Mouse (Mus musculus): ENCODE results near the gene Tmem217. TPM values are rescaled to one million over a fixed set of nuclear protein-coding genes. Genes with fewer than 3 reads are reported as not detected.

The Tmem217 gene
- total RNA-seq, 1 experiment from 2014 or later = not detected

DNA sequence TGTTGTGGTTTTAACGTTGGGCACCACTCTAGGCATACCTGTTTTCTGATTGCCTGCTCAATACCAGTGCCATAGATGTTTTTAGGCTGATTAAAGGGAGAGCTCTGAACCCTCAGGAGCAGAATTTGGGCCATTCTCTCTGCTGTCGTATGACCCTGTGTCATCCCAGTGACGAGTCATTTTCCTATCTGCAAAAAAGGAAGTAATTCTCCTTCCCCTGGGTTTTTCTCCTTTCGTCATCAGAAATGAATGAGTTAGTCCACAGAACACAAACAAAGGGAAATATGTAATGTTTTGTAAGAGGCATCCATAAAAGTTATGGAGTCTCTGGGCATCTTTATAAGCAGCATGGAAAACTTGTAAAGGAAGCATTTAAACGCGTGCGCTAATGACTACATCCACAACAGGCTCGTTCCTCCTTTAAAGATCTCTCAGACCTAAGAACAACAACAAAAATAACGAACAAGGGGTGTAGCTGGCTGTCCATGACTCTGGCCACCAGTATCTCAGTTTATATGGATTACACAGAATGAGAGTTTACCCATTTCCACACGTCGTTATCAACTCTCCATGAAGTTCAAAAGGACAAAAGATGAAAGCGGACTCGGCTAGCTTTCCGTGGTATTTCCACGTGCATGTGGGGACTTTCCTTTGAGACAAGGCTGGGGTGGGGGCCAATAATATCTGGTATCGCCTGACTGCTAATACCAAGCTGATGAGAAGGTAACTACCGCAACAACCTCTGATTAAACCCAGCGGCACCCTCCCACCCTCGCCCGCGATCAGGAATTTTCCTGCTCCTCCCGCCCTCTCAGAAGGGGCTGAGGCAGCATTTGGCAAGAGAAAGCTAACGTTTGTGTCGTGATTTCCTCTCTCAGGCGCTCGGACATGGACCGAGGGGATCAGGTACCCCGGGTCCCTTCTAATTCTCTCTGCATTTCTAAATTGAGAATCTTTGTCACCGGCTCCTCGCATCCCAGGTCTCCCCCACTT is 62.9 kb downstream of the Tmem217 start:
- peak; percentile 68 for DNase-seq

GRCm38 (mm10) chr17:29488257-29488977 is 63.8 kb downstream of the Tmem217 start:
- DNase-seq = no peak

- DNase-seq = no peak
Observed at GRCm38 (mm10) chr17:29485336-29486233, 66.6 kb downstream of the Tmem217 start.

GRCm38 (mm10) chr17:29484431-29484830 is 67.8 kb downstream of the Tmem217 start:
- DNase-seq = no peak

GRCm38 (mm10) chr17:29483282-29483681 is 68.9 kb downstream of the Tmem217 start:
- DNase-seq = no peak

- DNase-seq = no peak
Observed at GRCm38 (mm10) chr17:29482632-29483031, 69.6 kb downstream of the Tmem217 start.

GRCm38 (mm10) chr17:29480256-29480655 is 71.9 kb downstream of the Tmem217 start:
- DNase-seq = no peak

DNA sequence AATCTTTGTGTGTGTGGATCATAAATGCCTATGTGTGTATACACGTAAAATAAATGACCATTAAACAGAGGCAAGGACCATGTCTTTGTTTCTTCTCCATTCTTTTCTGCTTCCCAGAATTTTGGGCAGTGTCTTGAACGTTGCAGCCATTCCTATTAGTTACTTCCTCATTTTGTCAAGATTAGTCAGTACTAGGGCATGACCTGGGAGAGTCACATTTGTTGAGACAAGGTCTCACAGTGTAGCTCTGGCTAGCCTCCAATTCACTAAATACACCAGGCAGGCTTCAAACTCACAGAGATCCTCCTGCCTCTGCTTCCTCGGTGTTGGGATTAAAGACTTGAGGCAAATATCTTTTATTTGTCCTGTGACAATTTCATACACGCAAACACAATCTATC is 73.9 kb downstream of the Tmem217 start:
- no peak for DNase-seq

- DNase-seq = no peak
Observed at GRCm38 (mm10) chr17:29477357-29477756, 74.8 kb downstream of the Tmem217 start.

- DNase-seq = no peak
Observed at GRCm38 (mm10) chr17:29476461-29476860, 75.7 kb downstream of the Tmem217 start.

Small RNA genes lying within 50 kb of the gene (microRNA-seq; reads per million reads assigned to microRNA genes)
- gene Mir7667 = 0 reads per million in 2 experiments

Other genes starting within 250 kb of the Tmem217 start
- 20.9 and 25.7 TPM in 2 replicates for gene Pi16, start 234.7 kb downstream of the Tmem217 start, total RNA-seq (2021)
- 300 and 316 TPM in 2 replicates for gene Mtch1, start 204.5 kb downstream of the Tmem217 start, total RNA-seq (2021)
- 2.2 and 11.5 TPM in 2 replicates for gene Fgd2, start 191.5 kb downstream of the Tmem217 start, total RNA-seq (2021)
- 104 and 129 TPM in 2 replicates for gene Pim1, start 61.6 kb downstream of the Tmem217 start, total RNA-seq (2021)
- not detected in 2 replicates for gene Gm17657, start 2.7 kb downstream of the Tmem217 start, total RNA-seq (2021)
- gene Tbc1d22b, start 2.6 kb downstream of the Tmem217 start, total RNA-seq (2021) = 23.7 and 24.6 TPM in 2 replicates
- 41.5 and 45.4 TPM in 2 replicates for gene Rnf8, start 62.4 kb upstream of the Tmem217 start, total RNA-seq (2021)
- 3.2 and 3.3 TPM in 2 replicates for gene Gm28043, start 62.5 kb upstream of the Tmem217 start, total RNA-seq (2021)
- gene Cmtr1, start 108.2 kb upstream of the Tmem217 start, total RNA-seq (2021) = 70.7 and 71.6 TPM in 2 replicates
- gene Ccdc167, start 164.7 kb upstream of the Tmem217 start, total RNA-seq (2021) = 12.7 and 13.9 TPM in 2 replicates

Data from adrenal gland, postnatal 14 days (tissue).